Mouse (Mus musculus) myocyte (in vitro differentiated cells): ENCODE measurements around the gene Mcm3.

Source experiments
- E2F4 ChIP-seq: IDR thresholded peaks from one replicate; pipeline ENCODE4 v1.6.1; 2011; ENCODE audit warnings: mild to moderate bottlenecking, control low read depth, moderate library complexity; ENCODE audit not compliant: insufficient read depth
- POLR2A ChIP-seq: IDR thresholded peaks from one replicate; pipeline ENCODE4 v1.6.1; 2011; ENCODE audit warnings: low read depth, mild to moderate bottlenecking, control low read depth, moderate library complexity; ENCODE audit not compliant: insufficient read length

DNA sequence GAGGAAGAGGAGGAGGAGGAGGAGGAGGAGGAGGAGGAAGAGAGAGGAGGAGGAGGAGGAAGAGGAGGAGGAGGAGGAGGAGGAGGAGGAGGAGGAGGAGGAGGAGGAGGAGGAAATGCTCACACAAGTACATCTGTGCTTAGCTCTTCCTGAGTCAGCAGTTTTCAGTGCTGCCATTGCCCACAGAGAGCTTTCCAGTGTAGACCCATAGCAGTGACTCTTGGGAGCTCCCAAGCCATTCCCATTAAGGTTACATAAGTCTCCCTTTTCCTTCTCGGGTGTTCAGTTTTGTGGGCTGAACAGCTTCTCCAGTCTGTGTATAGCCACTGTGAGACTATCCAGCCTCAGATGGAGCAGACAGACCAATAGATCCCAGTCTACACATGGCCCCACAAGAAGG lies 10.4 kb upstream of the Mcm3 start:
- TF ChIP-seq E2F4 (no peak), POLR2A (no peak)
